13 mouse cellular contexts compared by ENCODE assay signal in the genomic region with DNA sequence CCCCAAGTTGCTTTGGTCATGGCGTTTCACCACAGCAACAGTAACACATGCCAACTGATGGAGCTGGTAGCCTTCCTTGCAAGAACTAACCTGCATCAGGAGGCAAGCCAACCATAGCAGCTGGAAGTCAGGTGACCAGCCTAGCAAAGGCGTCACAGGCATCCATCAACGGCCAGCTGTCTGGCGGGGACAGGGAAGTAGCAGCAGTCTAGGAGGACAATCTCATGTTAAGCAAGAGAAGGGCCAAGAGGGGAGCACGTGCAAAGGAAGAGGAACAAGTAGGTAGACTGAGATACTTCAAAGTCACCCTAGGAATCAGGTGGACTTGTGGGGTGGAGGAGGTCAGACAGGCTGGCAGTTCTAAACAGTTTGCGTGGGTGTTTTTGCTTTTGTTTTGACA. TPM values are rescaled to one million over a fixed set of nuclear protein-coding genes. Genes with fewer than 3 reads are reported as not detected.
"Had no signal": no experiment of that assay in that cellular context is flagged by ENCODE, and none has a peak within 500 bp of the region (broad histone marks: within the 10 kb centered on the region; RNA-seq: fewer than 3 reads in every experiment).

No protein-coding gene starts in this region.

- H3K9me3 ChIP-seq: limb, embryonic 10.5 days; liver, embryonic 15.5 days; midbrain, embryonic 12.5 days; neural tube, embryonic 13.5 days; stomach, embryonic 15.5 days had no signal

- H3K9ac ChIP-seq: liver, embryonic 15.5 days; midbrain, embryonic 12.5 days; neural tube, embryonic 13.5 days; stomach, embryonic 15.5 days had no signal

- H3K4me3 ChIP-seq: limb, embryonic 10.5 days; liver, embryonic 15.5 days; midbrain, embryonic 12.5 days; neural tube, embryonic 13.5 days; stomach, embryonic 15.5 days had no signal

- H3K27me3 ChIP-seq: liver, embryonic 15.5 days; midbrain, embryonic 12.5 days; neural tube, embryonic 13.5 days; stomach, embryonic 15.5 days had no signal

- H3K4me1 ChIP-seq: liver, embryonic 15.5 days; midbrain, embryonic 12.5 days; neural tube, embryonic 13.5 days had no signal

- H3K27ac ChIP-seq: limb, embryonic 10.5 days; liver, embryonic 15.5 days; macrophage; midbrain, embryonic 12.5 days; neural tube, embryonic 13.5 days; stomach, embryonic 15.5 days had no signal

- DNase-seq: kidney, postnatal 10 days; lung, adult 2 months; lung, postnatal 10 days; right cerebral cortex, postnatal 25 days; spleen, adult 18-20 months; thymus, postnatal 4 days had no signal

- H3K36me3 ChIP-seq: limb, embryonic 10.5 days; liver, embryonic 15.5 days; midbrain, embryonic 12.5 days; neural tube, embryonic 13.5 days; stomach, embryonic 15.5 days had no signal

RNA-seq across cellular contexts. Expression of a gene that starts 16.2 kb away (rescaled TPM):
- total RNA-seq: megakaryocyte-erythroid progenitor cell, adult 5-6 weeks had no signal
- polyA plus RNA-seq: macrophage had no signal
